Mouse (Mus musculus): ENCODE data around the gene Klhdc8b.

GRCm38 (mm10) chr9:108499231-108499630 lies 37.9 kb upstream of the Klhdc8b start:
- TF ChIP-seq CTCF (IDR thresholded peaks at IDR 0.05; ENCODE audit: low read depth, low read length) (no peak), POLR2A (IDR thresholded peaks at IDR 0.05; ENCODE audit: insufficient read depth, low read length) (no peak), EP300 (IDR thresholded peaks at IDR 0.05; ENCODE audit: insufficient read depth, low read depth, low read length) (no peak)
